9 mouse cellular contexts compared by ENCODE assay signal in genomic region chr7:80160293-80160944, GRCm38 (mm10). TPM values are rescaled to one million over a fixed set of nuclear protein-coding genes. Genes with fewer than 3 reads are reported as not detected.
DNase-seq lines count a peak whose midpoint lies in the region; ATAC-seq and TF ChIP-seq lines count a peak whose summit lies in the region.
"Had no signal": no experiment of that assay in that cellular context is flagged by ENCODE, and none has a peak within 500 bp of the region (broad histone marks: within the 10 kb centered on the region; RNA-seq: fewer than 3 reads in every experiment).

No protein-coding gene starts in this region.

- TF ChIP-seq EP300 in liver, postnatal 0 days (IDR thresholded peaks at IDR 0.05; ENCODE audit: low read depth), result no peak

- H3K4me2 ChIP-seq in liver, postnatal 0 days (ENCODE audit: low read depth, low read length), result no peak overlapping the region
- H3K4me2 ChIP-seq in liver, embryonic 12.5 days, result no peak overlapping the region
- H3K4me2 ChIP-seq in limb, embryonic 15.5 days, result no peak overlapping the region

- no peaks in the 10 kb centered on the region for H3K27me3 ChIP-seq in liver, postnatal 0 days (ENCODE audit: insufficient read depth, low read length)
- peaks cover 6% of the 10 kb centered on the region for H3K27me3 ChIP-seq in liver, embryonic 12.5 days (replicated peaks)
- H3K27me3 ChIP-seq in limb, embryonic 15.5 days, result no peaks in the 10 kb centered on the region

- TF ChIP-seq CTCF in liver, postnatal 0 days (IDR thresholded peaks at IDR 0.05; ENCODE audit: low read depth), result no peak

- no peaks in the 10 kb centered on the region for H3K9me3 ChIP-seq in liver, postnatal 0 days (ENCODE audit: low read length)
- no peaks in the 10 kb centered on the region for H3K9me3 ChIP-seq in liver, embryonic 12.5 days (replicated peaks)
- no peaks in the 10 kb centered on the region for H3K9me3 ChIP-seq in limb, embryonic 15.5 days

- 0 out of 2 replicates have a peak overlapping the region, but pooled peaks have one; percentile 18 for H3K27ac ChIP-seq in liver, postnatal 0 days (ENCODE audit: low read depth)
- no peak overlapping the region for H3K27ac ChIP-seq in liver, embryonic 12.5 days
- peak overlapping the region; percentile 57 for H3K27ac ChIP-seq in limb, embryonic 15.5 days

- H3K4me3 ChIP-seq in liver, postnatal 0 days (ENCODE audit: low read depth, low read length), result no peak overlapping the region
- no peak overlapping the region for H3K4me3 ChIP-seq in liver, embryonic 12.5 days
- H3K4me3 ChIP-seq in limb, embryonic 15.5 days, result no peak overlapping the region

- H3K9ac ChIP-seq in liver, postnatal 0 days (replicated peaks), result no peak overlapping the region; the same call in 1 of the 2 replicates
- no peak overlapping the region for H3K9ac ChIP-seq in liver, embryonic 12.5 days
- no peak overlapping the region for H3K9ac ChIP-seq in limb, embryonic 15.5 days

- DNase-seq in adrenal gland, postnatal 14 days, result peak; percentile 52
- DNase-seq in adrenal gland, postnatal 4 days (ENCODE audit: low spot score in 2 of 2), result no peak
- DNase-seq in liver, postnatal 0 days, result no peak
- DNase-seq in testis, postnatal 14 days (ENCODE audit: low spot score), result peak; percentile 44
- DNase-seq in retina, postnatal 1 day, result no peak
- no peak for DNase-seq in left cerebral cortex, adult 11 months (ENCODE audit: low spot score)

- ATAC-seq in liver, postnatal 0 days, result no peak
- no peak for ATAC-seq in liver, embryonic 12.5 days
- no peak for ATAC-seq in limb, embryonic 15.5 days (ENCODE audit: insufficient number of reproducible peaks, low FRiP score, low TSS enrichment, low read depth)
- ATAC-seq: forebrain, embryonic 14.5 days had no signal

- no peaks in the 10 kb centered on the region for H3K36me3 ChIP-seq in liver, postnatal 0 days (replicated peaks; ENCODE audit: insufficient read depth, low read length)
- no peaks in the 10 kb centered on the region for H3K36me3 ChIP-seq in liver, embryonic 12.5 days
- H3K36me3 ChIP-seq in limb, embryonic 15.5 days, result no peaks in the 10 kb centered on the region

- H3K4me1 ChIP-seq in liver, postnatal 0 days (ENCODE audit: insufficient read depth), result peaks cover 20% of the 10 kb centered on the region
- peaks cover 32% of the 10 kb centered on the region for H3K4me1 ChIP-seq in liver, embryonic 12.5 days
- peaks cover 15% of the 10 kb centered on the region for H3K4me1 ChIP-seq in limb, embryonic 15.5 days

- 61% methylated on average over 7 of the region's 7 CpGs for WGBS in liver, postnatal 0 days (ENCODE audit: insufficient replicate concordance)
- WGBS in liver, embryonic 12.5 days (ENCODE audit: insufficient replicate concordance), result 73% methylated on average over 7 of the region's 7 CpGs
- 38% methylated on average over 7 of the region's 7 CpGs for WGBS in limb, embryonic 15.5 days

RNA-seq across cellular contexts. Expression of gene Sema4b, which starts 26.2 kb away (rescaled TPM):
- 46.9 and 57.0 TPM in 2 replicates for total RNA-seq in adrenal gland, postnatal 14 days (2021)
- total RNA-seq in adrenal gland, postnatal 4 days (2021), result 10 to 100 TPM; 62.1 to 66.9 TPM
- 11.7 and 13.5 TPM in 2 replicates for polyA plus RNA-seq in liver, postnatal 0 days (2015; fragmentation: Nextera tagmentation; extraction: Ambion mirVana)
- 16.9 and 17.9 TPM in 2 replicates for polyA plus RNA-seq in liver, embryonic 12.5 days (2016; fragmentation: Nextera tagmentation; extraction: Ambion mirVana)
- 16.5 and 18.1 TPM in 2 replicates for polyA plus RNA-seq in limb, embryonic 15.5 days (2015; fragmentation: Nextera tagmentation; extraction: Ambion mirVana)

RNA-seq across cellular contexts. Expression of gene Idh2, which starts 45.2 kb away (rescaled TPM):
- 353 and 359 TPM in 2 replicates for total RNA-seq in adrenal gland, postnatal 14 days (2021)
- 100 to 1,000 TPM; 275 to 289 TPM for total RNA-seq in adrenal gland, postnatal 4 days (2021)
- 183 and 184 TPM in 2 replicates for polyA plus RNA-seq in liver, postnatal 0 days (2015; fragmentation: Nextera tagmentation; extraction: Ambion mirVana)
- polyA plus RNA-seq in liver, embryonic 12.5 days (2016; fragmentation: Nextera tagmentation; extraction: Ambion mirVana), result 158 and 160 TPM in 2 replicates
- 546 and 644 TPM in 2 replicates for polyA plus RNA-seq in limb, embryonic 15.5 days (2015; fragmentation: Nextera tagmentation; extraction: Ambion mirVana)

Comparison
In these comparisons a context has a peak if more than half of its experiments do, and no peak if none do; other contexts are left out.
1. DNase-seq: peak in adrenal gland, postnatal 14 days (single experiment) and testis, postnatal 14 days (single experiment); none in adrenal gland, postnatal 4 days (0 of 2), liver, postnatal 0 days (single experiment), retina, postnatal 1 day (single experiment) and left cerebral cortex, adult 11 months (single experiment).